Mouse (Mus musculus) intestine, postnatal 0 days (tissue): ENCODE data around the gene Zmynd12. TPM values are rescaled to one million over a fixed set of nuclear protein-coding genes. Genes with fewer than 3 reads are reported as not detected.

Experiments used
- ATAC-seq: fragments of 200-750 bp; cut with Nextera tagmentation; 2 replicates; pipeline ENCODE4 v1.8.0; 2017; ENCODE audit warnings: mild to moderate bottlenecking, moderate TSS enrichment, moderate library complexity
- H3K27ac ChIP-seq: fragments of 300-500 bp; sonication (generic); 2 replicates; pipeline ENCODE4 v1.5.1; 2014; ENCODE audit warnings: mild to moderate bottlenecking, low read depth, low read length, moderate library complexity
- H3K27me3 ChIP-seq: fragments of 300-500 bp; sonication (generic); replicated peaks from 2 replicates; pipeline ENCODE4 v1.6.1; 2014; ENCODE audit warnings: low read length, mixed read lengths; ENCODE audit not compliant: control insufficient read depth, insufficient read depth
- H3K36me3 ChIP-seq: fragments of 300-500 bp; sonication (generic); 2 replicates; pipeline ENCODE4 v1.6.1; 2014; ENCODE audit warnings: mild to moderate bottlenecking, moderate library complexity; ENCODE audit not compliant: control insufficient read depth, insufficient read depth
- H3K4me1 ChIP-seq: fragments of 300-500 bp; sonication (generic); replicated peaks from 2 replicates; pipeline ENCODE4 v1.6.1; 2014; ENCODE audit warnings: antibody characterized with exemption, low read length, mixed read lengths; ENCODE audit not compliant: control insufficient read depth, insufficient read depth
- H3K4me2 ChIP-seq: fragments of 300-500 bp; sonication (generic); replicated peaks from 2 replicates; pipeline ENCODE4 v1.6.1; 2014; ENCODE audit warnings: low read depth, mild to moderate bottlenecking, moderate library complexity
- H3K4me3 ChIP-seq: fragments of 300-500 bp; sonication (generic); 2 replicates; pipeline ENCODE4 v1.5.1; 2014; ENCODE audit warnings: low read depth, low read length
- H3K9ac ChIP-seq: fragments of 300-500 bp; sonication (generic); 2 replicates; pipeline ENCODE4 v1.6.1; 2014; ENCODE audit warnings: mild to moderate bottlenecking, low read depth, low read length
- H3K9me3 ChIP-seq: fragments of 300-500 bp; sonication (generic); 2 replicates; pipeline ENCODE4 v1.6.1; 2016; ENCODE audit warnings: mixed run types; ENCODE audit not compliant: control insufficient read depth
- CTCF ChIP-seq: sonication (generic); IDR thresholded peaks from 2 replicates; pipeline ENCODE4 v1.5.1; 2016; ENCODE audit warnings: low read depth, mild to moderate bottlenecking, control low read depth, antibody characterized with exemption, moderate library complexity
- whole genome bisulfite sequencing: fragments of 180-500 bp; shearing (Covaris S2); extraction: QIAGEN DNeasy Blood & Tissue Kit; methylation state at CpG from one replicate; pipeline ENCODE4 v1.1.7; 2014; 5-methylcytosine and 5-hydroxymethylcytosine counted together
- polyA plus RNA-seq: library from polyadenylated mRNA; unstranded; fragments of >200 nt; fragmentation: Nextera tagmentation; extraction: Ambion mirVana; gene quantifications from 2 replicates; pipeline ENCODE4 v1.2.1, GENCODE M21; 2015

Gene Zmynd12
- polyA plus RNA-seq, 1 experiment from 2014 or later = 0.59 TPM

GRCm38 (mm10) chr4:119465841-119466240, 43.2 kb downstream of the Zmynd12 start:
- no peaks in the 10 kb centered on the region for H3K36me3 ChIP-seq
- no peak for ATAC-seq
- no peaks in the 10 kb centered on the region; the same call in 1 of the 2 replicates for H3K4me1 ChIP-seq
- H3K9me3 ChIP-seq = no peaks in the 10 kb centered on the region
- H3K27me3 ChIP-seq = no peaks in the 10 kb centered on the region
- H3K4me2 ChIP-seq = no peak overlapping the region
- no peak overlapping the region for H3K27ac ChIP-seq
- H3K4me3 ChIP-seq = no peak overlapping the region
- no peak overlapping the region for H3K9ac ChIP-seq
- TF ChIP-seq CTCF = no peak
- WGBS = 82% methylated on average over 5 of the region's 5 CpGs

DNA sequence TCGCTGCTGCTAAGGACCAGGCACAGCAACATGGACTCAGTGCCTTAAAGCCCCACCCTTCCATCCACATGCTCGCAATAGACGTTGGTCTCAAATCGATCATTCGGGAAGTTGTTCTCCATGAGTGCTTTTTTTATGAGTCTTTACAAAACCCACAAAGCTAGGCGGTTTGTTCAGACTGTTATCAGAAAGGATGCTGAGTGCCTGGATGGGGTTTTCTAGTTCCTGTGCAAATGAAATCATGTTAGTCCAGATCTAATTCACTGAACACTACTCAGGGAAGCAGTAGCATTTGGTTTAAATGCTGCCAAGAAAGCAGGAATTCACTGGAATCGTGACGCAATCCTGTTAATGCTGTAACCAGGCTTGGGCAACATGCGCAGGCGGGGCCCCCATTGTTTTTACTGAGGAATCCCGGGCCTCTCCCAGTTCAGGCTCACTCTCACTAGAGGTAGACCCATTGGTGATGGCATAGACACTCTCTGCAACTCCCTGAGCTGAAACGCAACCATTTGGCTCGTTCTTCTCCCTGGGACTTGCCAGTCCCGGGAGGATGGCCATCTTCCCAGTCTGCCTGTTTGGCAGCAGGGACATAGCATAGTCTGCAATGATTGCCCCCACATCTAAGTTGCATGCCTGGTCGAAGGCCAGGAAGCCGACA, 45.2 kb downstream of the Zmynd12 start:
- ATAC-seq = no peak
- Histone ChIP-seq H3K4me2 (no peak overlapping the region), H3K9me3 (no peaks in the 10 kb centered on the region), H3K36me3 (no peaks in the 10 kb centered on the region), H3K27ac (no peak overlapping the region), H3K27me3 (no peaks in the 10 kb centered on the region), H3K9ac (no peak overlapping the region), H3K4me3 (no peak overlapping the region), H3K4me1 (no peaks in the 10 kb centered on the region; the same call in 1 of the 2 replicates)
- no peak for TF ChIP-seq CTCF
- WGBS = 75% methylated on average over 16 of the region's 16 CpGs

GRCm38 (mm10) chr4:119472545-119472944, 49.9 kb downstream of the Zmynd12 start:
- no peaks in the 10 kb centered on the region for H3K4me1 ChIP-seq
- H3K4me2 ChIP-seq = no peak overlapping the region
- no peak for ATAC-seq
- H3K9ac ChIP-seq = no peak overlapping the region
- no peak overlapping the region for H3K4me3 ChIP-seq
- TF ChIP-seq CTCF = no peak
- no peaks in the 10 kb centered on the region for H3K9me3 ChIP-seq
- no peak overlapping the region for H3K27ac ChIP-seq
- 47% methylated on average over 9 of the region's 9 CpGs for WGBS
- H3K36me3 ChIP-seq = no peaks in the 10 kb centered on the region
- no peaks in the 10 kb centered on the region for H3K27me3 ChIP-seq

DNA sequence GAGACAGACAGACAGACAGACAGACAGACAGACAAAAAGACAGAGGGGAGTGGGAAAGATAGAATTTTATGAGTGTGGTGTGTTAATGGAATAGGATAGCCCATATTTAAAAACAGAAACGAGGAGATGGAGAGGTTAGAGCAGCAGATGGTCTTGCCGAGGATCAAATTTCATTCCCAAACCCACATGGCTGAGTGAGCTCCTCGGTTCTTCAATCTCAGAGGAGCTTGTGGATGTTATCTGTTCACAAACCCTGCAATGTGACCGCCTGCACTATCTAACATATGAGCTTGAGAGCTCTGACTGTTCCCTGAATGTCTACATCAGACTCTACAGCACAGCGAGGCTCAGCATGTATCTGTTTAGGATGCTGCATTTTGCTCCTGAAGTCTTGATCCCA, 50.5 kb downstream of the Zmynd12 start:
- no peak overlapping the region for H3K4me3 ChIP-seq
- H3K4me1 ChIP-seq = no peaks in the 10 kb centered on the region
- no peak for ATAC-seq
- no peaks in the 10 kb centered on the region for H3K36me3 ChIP-seq
- no peak overlapping the region for H3K4me2 ChIP-seq
- no peaks in the 10 kb centered on the region for H3K9me3 ChIP-seq
- no peaks in the 10 kb centered on the region for H3K27me3 ChIP-seq
- TF ChIP-seq CTCF = no peak
- H3K27ac ChIP-seq = no peak overlapping the region
- 36% methylated on average over 5 of the region's 5 CpGs for WGBS
- no peak overlapping the region for H3K9ac ChIP-seq

- H3K36me3 ChIP-seq = no peaks in the 10 kb centered on the region
- no peak for ATAC-seq
- H3K4me3 ChIP-seq = no peak overlapping the region
- no peak overlapping the region for H3K9ac ChIP-seq
- H3K27me3 ChIP-seq = no peaks in the 10 kb centered on the region
- no peaks in the 10 kb centered on the region for H3K9me3 ChIP-seq
- no peak overlapping the region for H3K27ac ChIP-seq
- H3K4me1 ChIP-seq = no peaks in the 10 kb centered on the region
- TF ChIP-seq CTCF = peak; percentile 47
- 53% methylated on average over 9 of the region's 9 CpGs for WGBS
- no peak overlapping the region for H3K4me2 ChIP-seq
Measured at GRCm38 (mm10) chr4:119483051-119483450, 60.4 kb downstream of the Zmynd12 start.

DNA sequence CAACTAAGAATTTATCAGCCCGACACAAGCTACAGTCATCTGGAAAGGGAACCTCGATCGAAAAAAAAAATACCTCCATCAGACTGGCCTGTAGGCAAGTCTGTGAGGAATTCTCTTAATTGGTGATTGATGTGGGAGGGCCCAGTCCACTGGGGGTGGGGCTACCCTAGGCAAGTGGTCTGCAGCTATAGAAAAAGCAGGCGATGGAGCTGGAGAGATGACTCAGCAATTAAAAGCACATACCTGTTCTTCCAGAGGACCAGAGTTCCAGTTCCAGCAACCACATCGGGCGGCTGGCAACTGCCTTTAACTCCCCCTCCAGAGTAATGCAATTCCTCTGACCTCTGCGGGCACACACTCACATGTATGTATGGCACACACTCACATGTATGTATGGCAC, 62.3 kb downstream of the Zmynd12 start:
- Histone ChIP-seq H3K36me3 (no peaks in the 10 kb centered on the region), H3K27ac (no peak overlapping the region), H3K4me2 (no peak overlapping the region), H3K4me3 (no peak overlapping the region), H3K4me1 (no peaks in the 10 kb centered on the region), H3K27me3 (no peaks in the 10 kb centered on the region), H3K9me3 (no peaks in the 10 kb centered on the region), H3K9ac (no peak overlapping the region)
- TF ChIP-seq CTCF = no peak
- 77% methylated on average over 7 of the region's 7 CpGs for WGBS
- no peak for ATAC-seq
